Mouse (Mus musculus) testis, adult 2 months (tissue): ENCODE results near the gene Gabpb2. TPM values are rescaled to one million over a fixed set of nuclear protein-coding genes. Genes with fewer than 3 reads are reported as not detected.
"Not testable (repeated sequence)": the region's sequence is repeated elsewhere in the genome, so short reads cannot be mapped to it uniquely, and the experiment has no call there.

Experiments used
- H3K27ac ChIP-seq: fragments of 200-500 bp; 2 replicates; pipeline ENCODE4 v1.5.1; 2012; ENCODE audit warnings: low read depth, low read length; ENCODE audit not compliant: control insufficient read depth, insufficient read depth
- H3K27me3 ChIP-seq: fragments of 200-500 bp; 2 replicates; pipeline ENCODE4 v1.6.1; 2012; ENCODE audit warnings: mild to moderate bottlenecking, low read length, moderate library complexity; ENCODE audit not compliant: control insufficient read depth, insufficient read depth
- H3K36me3 ChIP-seq: fragments of 200-500 bp; 2 replicates; pipeline ENCODE4 v1.6.1; 2012; ENCODE audit warnings: mild to moderate bottlenecking, low read length; ENCODE audit not compliant: control insufficient read depth, insufficient read depth
- H3K4me1 ChIP-seq: fragments of 200-500 bp; 2 replicates; pipeline ENCODE4 v1.6.1; 2012; ENCODE audit warnings: low read length; ENCODE audit not compliant: control insufficient read depth, insufficient read depth
- H3K4me3 ChIP-seq: fragments of 200-500 bp; 2 replicates; pipeline ENCODE4 v1.5.1; 2012; ENCODE audit warnings: low read depth, mild to moderate bottlenecking, low read length, moderate library complexity, mixed read lengths; ENCODE audit not compliant: control insufficient read depth
- CTCF ChIP-seq: fragments of 200-500 bp; IDR thresholded peaks from 2 replicates; pipeline ENCODE4 v1.5.1; 2012; ENCODE audit warnings: low read depth, mild to moderate bottlenecking, inconsistent platforms, low read length, moderate library complexity; ENCODE audit not compliant: control insufficient read depth, insufficient read depth, insufficient replicate concordance
- POLR2A ChIP-seq: fragments of 200-500 bp; IDR thresholded peaks from 2 replicates; pipeline ENCODE4 v1.6.1; 2012; ENCODE audit warnings: low read depth, mild to moderate bottlenecking, inconsistent platforms, low read length, moderate library complexity; ENCODE audit not compliant: control insufficient read depth
- polyA plus RNA-seq: library from polyadenylated mRNA; depleted of rRNA; stranded (reverse); fragments of >200 nt; gene quantifications from 2 replicates; pipeline ENCODE4 v1.2.3, GENCODE M21; 2012; rRNA removed

Gene Gabpb2
- polyA plus RNA-seq, 1 experiment: 5.6 TPM

- peaks cover 20% of the 10 kb centered on the region for H3K4me1 ChIP-seq
- no peaks in the 10 kb centered on the region; the same call in 1 of the 2 replicates for H3K36me3 ChIP-seq
- H3K27me3 ChIP-seq: no peaks in the 10 kb centered on the region
- peak overlapping the region; percentile 53; the same call in 1 of the 2 replicates for H3K27ac ChIP-seq
- no peak for TF ChIP-seq POLR2A
- no peak for TF ChIP-seq CTCF
- H3K4me3 ChIP-seq: peak overlapping the region; percentile 55
Observed at GRCm38 (mm10) chr3:95135023-95135422, 82.7 kb downstream of the Gabpb2 start.

- not testable (repeated sequence) for H3K27me3 ChIP-seq, H3K36me3 ChIP-seq, H3K4me3 ChIP-seq, H3K27ac ChIP-seq
- H3K4me1 ChIP-seq: peaks cover 14% of the 10 kb centered on the region
Observed at GRCm38 (mm10) chr3:95134133-95134532, 83.6 kb downstream of the Gabpb2 start.

GRCm38 (mm10) chr3:95133680-95134101 is 84.0 kb downstream of the Gabpb2 start, which contains the start of the genes Scnm1 and Lysmd1:
Gene Scnm1, minus strand, starts transcription at chr3:95134011.
Gene Lysmd1, plus strand, starts transcription at chr3:95134088.
- Histone ChIP-seq H3K4me3 (peak within 1 kb of the TSS; percentile 98), H3K27me3 (no peaks in the 10 kb centered on the region), H3K36me3 (no peaks in the 10 kb centered on the region; the same call in 1 of the 2 replicates), H3K4me1 (peaks cover 14% of the 10 kb centered on the region), H3K27ac (peak within 1 kb of the TSS; percentile 85)
- TF ChIP-seq POLR2A: no peak
- TF ChIP-seq CTCF: no peak

- Histone ChIP-seq H3K4me1 (peaks cover 13% of the 10 kb centered on the region), H3K27ac (peak overlapping the region; percentile 85), H3K36me3 (no peaks in the 10 kb centered on the region; the same call in 1 of the 2 replicates), H3K27me3 (no peaks in the 10 kb centered on the region), H3K4me3 (peak overlapping the region; percentile 98)
- TF ChIP-seq CTCF (no peak), POLR2A (no peak)
Observed at GRCm38 (mm10) chr3:95133176-95133575, 84.5 kb downstream of the Gabpb2 start.

- H3K27me3 ChIP-seq, H3K4me3 ChIP-seq, H3K4me1 ChIP-seq, H3K27ac ChIP-seq, H3K36me3 ChIP-seq: not testable (repeated sequence)
Observed at GRCm38 (mm10) chr3:95132389-95132788, 85.3 kb downstream of the Gabpb2 start.

Other genes with a start within 250 kb of the Gabpb2 start
- gene Pi4kb, start 243.2 kb downstream of the Gabpb2 start, polyA plus RNA-seq: 24.1 and 24.3 TPM in 2 replicates
- gene Zfp687, start 202.5 kb downstream of the Gabpb2 start, polyA plus RNA-seq: 37.7 and 43.3 TPM in 2 replicates
- gene Psmd4, start 175.3 kb downstream of the Gabpb2 start, polyA plus RNA-seq: 209 and 219 TPM in 2 replicates
- gene Pip5k1a, start 111.0 kb downstream of the Gabpb2 start, polyA plus RNA-seq: 14.4 and 17.8 TPM in 2 replicates
- 31.8 and 32.6 TPM in 2 replicates for gene Vps72, start 106.9 kb downstream of the Gabpb2 start, polyA plus RNA-seq
- gene Tmod4, start 93.4 kb downstream of the Gabpb2 start, polyA plus RNA-seq: 8.6 and 10.4 TPM in 2 replicates
- 41.4 and 43.3 TPM in 2 replicates for gene Scnm1, start 83.9 kb downstream of the Gabpb2 start, polyA plus RNA-seq
- 7.5 and 7.9 TPM in 2 replicates for gene Lysmd1, start 83.8 kb downstream of the Gabpb2 start, polyA plus RNA-seq
- 0.81 and 0.82 TPM in 2 replicates for gene Tnfaip8l2, start 75.6 kb downstream of the Gabpb2 start, polyA plus RNA-seq
- gene Sema6c, start 57.5 kb downstream of the Gabpb2 start, polyA plus RNA-seq: 31.3 and 38.5 TPM in 2 replicates
- 95.8 and 99.6 TPM in 2 replicates for gene Cdc42se1, start 10.8 kb upstream of the Gabpb2 start, polyA plus RNA-seq
- 744 and 839 TPM in 2 replicates for gene Mllt11, start 14.3 kb upstream of the Gabpb2 start, polyA plus RNA-seq
- 603 and 652 TPM in 2 replicates for gene Gm128, start 23.7 kb upstream of the Gabpb2 start, polyA plus RNA-seq
- gene Bnipl, start 33.3 kb upstream of the Gabpb2 start, polyA plus RNA-seq: 1.9 and 2.0 TPM in 2 replicates
- gene Mindy1, start 63.4 kb upstream of the Gabpb2 start, polyA plus RNA-seq: 60.3 and 61.1 TPM in 2 replicates
- gene Prune1, start 64.2 kb upstream of the Gabpb2 start, polyA plus RNA-seq: 18.3 and 19.1 TPM in 2 replicates
- 7.6 and 7.8 TPM in 2 replicates for gene Anxa9, start 89.3 kb upstream of the Gabpb2 start, polyA plus RNA-seq
- gene Cers2, start 96.9 kb upstream of the Gabpb2 start, polyA plus RNA-seq: 27.5 and 27.6 TPM in 2 replicates
- 20.0 and 24.3 TPM in 2 replicates for gene Setdb1, start 139.3 kb upstream of the Gabpb2 start, polyA plus RNA-seq
- 198 and 300 TPM in 2 replicates for gene 4930558C23Rik, start 184.9 kb upstream of the Gabpb2 start, polyA plus RNA-seq
- 13.6 TPM in 2 replicates for gene Arnt, start 216.5 kb upstream of the Gabpb2 start, polyA plus RNA-seq